Mouse (Mus musculus) liver, embryonic 14.5 days (tissue): ENCODE measurements around the gene Gtf2i. TPM values are rescaled to one million over a fixed set of nuclear protein-coding genes. Genes with fewer than 3 reads are reported as not detected.
A peak's percentile ranks its signal among the peaks of the same experiment; 100 is the strongest.

Experiments
- ATAC-seq: fragments of 200-750 bp; cut with Nextera tagmentation; 2 replicates; pipeline ENCODE4 v1.8.0; 2017; ENCODE audit warnings: moderate number of reproducible peaks, mild to moderate bottlenecking, moderate library complexity; ENCODE audit not compliant: insufficient read depth
- DNase-seq, 3 experiments: peaks; one replicate each; pipeline ENCODE4 v3.0.0-alpha.2; 2012 to 2013; ENCODE audit warnings: low read depth in 3 of 3, low spot score in 3 of 3
- H3K27ac ChIP-seq: fragments of 300-500 bp; sonication (generic); 2 replicates; pipeline ENCODE4 v1.5.1; 2014; ENCODE audit warnings: moderate library complexity, mild to moderate bottlenecking, control low read depth, inconsistent platforms
- H3K27me3 ChIP-seq: fragments of 300-500 bp; sonication (generic); 2 replicates; pipeline ENCODE4 v1.6.1; 2014; ENCODE audit warnings: mild to moderate bottlenecking, low read length, moderate library complexity; ENCODE audit not compliant: control insufficient read depth, insufficient read depth
- H3K36me3 ChIP-seq: fragments of 300-500 bp; sonication (generic); replicated peaks from 2 replicates; pipeline ENCODE4 v1.6.1; 2014; ENCODE audit warnings: low read depth; ENCODE audit not compliant: control insufficient read depth, insufficient read depth
- H3K4me1 ChIP-seq, 2 experiments: fragments of 200-500 bp in 1 of 2; fragments of 300-500 bp in 1 of 2; sonication (generic) in 1 of 2; replicated peaks; 2 replicates each; pipeline ENCODE4 v1.6.1; 2012 to 2014; ENCODE audit warnings: antibody characterized with exemption in 1 of 2, inconsistent platforms in 1 of 2, low read length in 1 of 2; ENCODE audit not compliant: control insufficient read depth in 2 of 2, insufficient read depth in 2 of 2
- H3K4me2 ChIP-seq: fragments of 300-500 bp; sonication (generic); 2 replicates; pipeline ENCODE4 v1.6.1; 2014; ENCODE audit warnings: low read depth, mild to moderate bottlenecking, control low read depth, moderate library complexity
- H3K4me3 ChIP-seq, 2 experiments: fragments of 200-500 bp in 1 of 2; fragments of 300-500 bp in 1 of 2; sonication (generic) in 1 of 2; 2 replicates each; pipeline ENCODE4 v1.5.1; 2012 to 2014; ENCODE audit warnings: low read depth in 2 of 2, low read length in 2 of 2, mild to moderate bottlenecking in 2 of 2, control low read depth in 1 of 2, inconsistent platforms in 1 of 2, moderate library complexity in 1 of 2; ENCODE audit not compliant: insufficient read depth in 1 of 2
- H3K9ac ChIP-seq: fragments of 300-500 bp; sonication (generic); replicated peaks from 2 replicates; pipeline ENCODE4 v1.6.1; 2014; ENCODE audit warnings: mild to moderate bottlenecking, control low read depth, moderate library complexity
- H3K9me3 ChIP-seq: fragments of 300-500 bp; sonication (generic); 2 replicates; pipeline ENCODE4 v1.6.1; 2016; ENCODE audit warnings: low read length, mixed read lengths; ENCODE audit not compliant: control insufficient read depth
- CTCF ChIP-seq: IDR thresholded peaks from 2 replicates; pipeline ENCODE4 v1.5.1; 2016; ENCODE audit warnings: antibody characterized with exemption, low read depth, control low read depth
- EP300 ChIP-seq: IDR thresholded peaks from 2 replicates; pipeline ENCODE4 v1.6.1; 2016; ENCODE audit warnings: antibody characterized with exemption, low read depth
- WGBS: fragments of 180-500 bp; shearing (Covaris S2); extraction: QIAGEN DNeasy Blood & Tissue Kit; methylation state at CpG from one replicate; pipeline ENCODE4 v1.1.7; 2014; ENCODE audit not compliant: insufficient replicate concordance; 5-methylcytosine and 5-hydroxymethylcytosine counted together
- polyA plus RNA-seq, 2 experiments: library from polyadenylated mRNA; depleted of rRNA in 1 of 2; stranded (reverse) in 1 of 2; unstranded in 1 of 2; fragments of >200 nt; fragmentation: Nextera tagmentation in 1 of 2; extraction: Ambion mirVana in 1 of 2; gene quantifications; 2 replicates each; pipeline versions ENCODE4 v1.2.1 to v1.2.3; 2012 to 2014

The Gtf2i gene
- polyA plus RNA-seq, 2 experiments = 26.1 to 26.5 TPM

- Histone ChIP-seq H3K4me1 (peaks cover 0 to 3% of the 10 kb centered on the region in 2 experiments; a peak in 2 of 4 replicates), H3K9me3 (no peaks in the 10 kb centered on the region), H3K36me3 (no peaks in the 10 kb centered on the region), H3K27ac (no peak overlapping the region), H3K9ac (no peak overlapping the region), H3K4me3 (peak overlapping the region in 1 of 2 experiments; percentile 19; a peak in 1 of 4 replicates), H3K27me3 (no peaks in the 10 kb centered on the region), H3K4me2 (peak overlapping the region; percentile 18; the same call in 1 of the 2 replicates)
- TF ChIP-seq EP300 = no peak
- peak; percentile 55 for TF ChIP-seq CTCF
- ATAC-seq (no peak), DNase-seq (no peak)
- WGBS = 23% methylated on average over 11 of the region's 11 CpGs
Measured at GRCm38 (mm10) chr5:134227574-134228248, 86.8 kb downstream of the Gtf2i start.

DNA sequence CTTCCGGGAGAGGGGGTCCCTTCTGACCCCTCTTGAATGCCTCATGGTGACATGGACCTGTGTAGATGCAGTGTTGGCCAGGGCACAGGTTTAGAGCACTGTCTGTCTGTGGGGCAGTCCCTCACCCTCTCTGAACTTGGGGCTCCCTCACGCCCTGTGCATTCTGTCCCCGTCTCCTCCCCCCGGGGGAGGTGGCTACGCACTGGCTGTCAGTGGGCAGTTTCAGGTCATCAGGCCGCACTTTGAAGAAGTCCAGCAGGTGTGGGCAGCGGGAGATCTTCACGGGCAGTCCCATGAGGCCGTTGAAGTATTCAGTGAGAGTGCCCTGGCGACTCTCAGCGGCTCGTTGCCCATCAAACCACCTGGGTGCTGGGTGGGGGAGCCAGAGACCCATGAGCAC is 87.6 kb downstream of the Gtf2i start:
- Histone ChIP-seq H3K27me3 (peaks cover 2% of the 10 kb centered on the region), H3K4me3 (no peak overlapping the region), H3K9ac (no peak overlapping the region), H3K36me3 (no peaks in the 10 kb centered on the region), H3K9me3 (no peaks in the 10 kb centered on the region), H3K4me1 (no peaks in the 10 kb centered on the region), H3K27ac (no peak overlapping the region), H3K4me2 (no peak overlapping the region)
- WGBS = 68% methylated on average over 12 of the region's 12 CpGs
- ATAC-seq = no peak
- no peak for DNase-seq
- TF ChIP-seq CTCF = no peak
- no peak for TF ChIP-seq EP300

DNA sequence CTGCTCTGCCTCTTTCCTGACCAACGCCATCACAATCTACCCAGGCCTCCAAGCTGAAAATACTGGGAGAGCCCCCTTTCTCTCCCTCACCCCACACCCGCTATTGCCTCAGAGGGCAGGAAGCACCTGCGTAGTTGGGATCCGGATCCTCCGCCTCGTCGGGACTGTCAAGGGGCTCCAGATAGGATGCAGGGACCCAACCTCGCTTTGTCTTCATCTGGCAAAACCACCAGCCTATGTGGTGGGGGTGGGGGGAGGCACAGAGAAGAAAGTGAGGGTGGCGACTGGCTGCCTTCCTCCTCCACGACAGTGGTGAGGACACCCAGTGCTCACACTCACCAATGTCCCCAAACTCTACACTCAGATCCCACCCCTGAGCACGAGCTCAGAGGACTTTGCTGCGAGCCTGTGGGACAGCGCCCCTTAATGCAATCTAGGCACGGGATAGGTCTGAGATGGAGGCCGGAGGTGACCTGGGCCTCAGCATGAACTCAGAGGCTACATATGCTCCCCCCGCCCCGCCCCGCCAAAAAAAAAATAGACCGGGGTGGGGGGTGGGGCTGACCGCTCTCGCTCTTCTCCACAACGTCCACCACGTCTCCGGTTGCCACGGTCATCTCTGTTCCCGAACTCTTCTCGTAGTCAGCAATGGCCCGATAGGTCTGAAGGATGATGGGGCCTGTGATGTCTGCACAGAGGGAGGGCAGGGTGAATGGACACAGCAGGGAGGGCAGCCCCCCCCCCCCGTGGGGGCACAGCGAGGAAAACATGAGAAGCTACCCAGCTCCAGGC is 89.3 kb downstream of the Gtf2i start:
- TF ChIP-seq EP300 (no peak), CTCF (no peak)
- Histone ChIP-seq H3K27me3 (peaks cover 3% of the 10 kb centered on the region), H3K4me1 (no peaks in the 10 kb centered on the region), H3K9ac (no peak overlapping the region), H3K27ac (no peak overlapping the region), H3K4me2 (no peak overlapping the region), H3K36me3 (no peaks in the 10 kb centered on the region), H3K9me3 (no peaks in the 10 kb centered on the region), H3K4me3 (no peak overlapping the region)
- ATAC-seq (no peak), DNase-seq (no peak)
- 52% methylated on average over 30 of the region's 30 CpGs for WGBS

DNA sequence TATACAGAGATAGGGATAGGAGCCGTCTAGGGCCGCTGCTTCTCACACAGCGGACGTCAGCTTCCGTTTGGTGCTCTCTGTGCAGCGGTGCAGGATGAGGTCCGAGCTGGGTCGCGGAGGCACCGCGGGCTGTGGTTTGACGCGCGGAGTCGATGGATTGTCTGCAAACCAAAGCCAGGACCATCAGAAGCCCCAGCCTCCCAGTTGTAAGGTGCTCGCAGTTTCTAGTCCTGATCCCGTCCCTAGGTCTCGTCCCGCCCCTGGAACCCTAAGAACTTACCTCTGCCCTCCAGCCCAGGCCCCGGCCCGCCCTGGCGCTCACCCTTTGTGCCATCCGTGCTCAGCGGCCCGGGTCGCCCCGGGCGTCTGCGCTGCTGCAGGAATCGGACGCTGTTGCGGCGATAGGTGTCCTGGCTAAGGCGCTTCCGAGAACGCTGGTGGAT is 92.8 kb downstream of the Gtf2i start:
- DNase-seq = no peak
- H3K4me1 ChIP-seq = no peaks in the 10 kb centered on the region
- TF ChIP-seq CTCF (no peak), EP300 (no peak)
- H3K27me3 ChIP-seq = peaks cover 3% of the 10 kb centered on the region
- H3K4me3 ChIP-seq = peak overlapping the region in 1 of 2 experiments; percentile 23; a peak in 1 of 4 replicates
- peak overlapping the region; percentile 54 for H3K4me2 ChIP-seq
- H3K36me3 ChIP-seq = no peaks in the 10 kb centered on the region
- 3% methylated on average over 36 of the region's 36 CpGs for WGBS
- no peak for ATAC-seq
- H3K9me3 ChIP-seq = no peaks in the 10 kb centered on the region
- H3K9ac ChIP-seq = no peak overlapping the region
- H3K27ac ChIP-seq = no peak overlapping the region

GRCm38 (mm10) chr5:134221278-134221677 is 93.3 kb downstream of the Gtf2i start:
- peaks cover 3% of the 10 kb centered on the region for H3K27me3 ChIP-seq
- DNase-seq (no peak), ATAC-seq (no peak)
- H3K36me3 ChIP-seq = no peaks in the 10 kb centered on the region
- no peak overlapping the region for H3K9ac ChIP-seq
- H3K4me1 ChIP-seq = no peaks in the 10 kb centered on the region
- no peak overlapping the region for H3K27ac ChIP-seq
- peak overlapping the region; percentile 54 for H3K4me2 ChIP-seq
- no peak for TF ChIP-seq EP300
- no peak for TF ChIP-seq CTCF
- H3K4me3 ChIP-seq = no peak overlapping the region
- H3K9me3 ChIP-seq = no peaks in the 10 kb centered on the region
- 33% methylated on average over 4 of the region's 4 CpGs for WGBS
